Mouse (Mus musculus) C2C12 (cell line): ENCODE results near the gene Frmd8. TPM values are rescaled to one million over a fixed set of nuclear protein-coding genes. Genes with fewer than 3 reads are reported as not detected.
A peak's percentile ranks its signal among the peaks of the same experiment; 100 is the strongest.

ENCODE experiments used
- H3K27me3 ChIP-seq: one replicate; pipeline ENCODE4 v1.6.1; 2011; ENCODE audit not compliant: control insufficient read depth, insufficient read depth, insufficient read length
- H3K36me3 ChIP-seq: one replicate; pipeline ENCODE4 v1.6.1; 2011; ENCODE audit not compliant: control insufficient read depth, insufficient read depth
- H3K4me3 ChIP-seq: one replicate; pipeline ENCODE4 v1.5.1; 2011; ENCODE audit warnings: mild to moderate bottlenecking, control low read depth; ENCODE audit not compliant: poor library complexity, insufficient read depth, severe bottlenecking
- H3K79me2 ChIP-seq: one replicate; pipeline ENCODE4 v1.6.1; 2011; ENCODE audit not compliant: control insufficient read depth, insufficient read depth
- H3K79me3 ChIP-seq: one replicate; pipeline ENCODE4 v1.6.1; 2011; ENCODE audit warnings: low read depth, control low read depth
- H3ac ChIP-seq: one replicate; pipeline ENCODE3; 2011; ENCODE audit warnings: low read depth; ENCODE audit not compliant: control insufficient read depth, insufficient read length
- CEBPB ChIP-seq: IDR thresholded peaks from one replicate; pipeline ENCODE4 v1.6.1; 2011; ENCODE audit warnings: low read depth, mild to moderate bottlenecking, control low read depth, moderate library complexity
- CTCF ChIP-seq: IDR thresholded peaks from one replicate; pipeline ENCODE4 v1.5.1; 2011; ENCODE audit not compliant: control insufficient read depth, insufficient read depth, insufficient read length
- FOSL1 ChIP-seq: IDR thresholded peaks from one replicate; pipeline ENCODE4 v1.8.0; 2011; ENCODE audit warnings: mild to moderate bottlenecking, low read length; ENCODE audit not compliant: poor library complexity, insufficient read depth, severe bottlenecking
- MAX ChIP-seq: IDR thresholded peaks from one replicate; pipeline ENCODE4 v1.6.1; 2011; ENCODE audit warnings: mild to moderate bottlenecking, control low read depth
- MYOD1 ChIP-seq: IDR thresholded peaks from one replicate; pipeline ENCODE4 v1.6.1; 2011; ENCODE audit warnings: low read depth; ENCODE audit not compliant: control insufficient read depth, insufficient read length
- MYOG ChIP-seq: IDR thresholded peaks from one replicate; pipeline ENCODE4 v1.6.1; 2011; ENCODE audit not compliant: control insufficient read depth, insufficient read length; ENCODE audit errors: extremely low read depth
- USF1 ChIP-seq: IDR thresholded peaks from one replicate; pipeline ENCODE4 v1.6.1; 2011; ENCODE audit warnings: low read depth, mild to moderate bottlenecking, control low read depth, moderate library complexity
- long read RNA-seq, 2 experiments: library from polyadenylated mRNA; unstranded; transcript quantifications; one replicate each; pipeline ENCODE4 v2.0.0; 2019 to 2020
- polyA plus RNA-seq: library from polyadenylated mRNA; unstranded; fragments of >200 nt; fragmentation: generic; extraction: Trizol; gene quantifications from one replicate; pipeline ENCODE4 v1.2.1, GENCODE M21; 2012; ENCODE audit warnings: missing spikeins

Frmd8 gene
- 44.1 TPM for polyA plus RNA-seq
- long read RNA-seq, experiment 1, full-length matches to known transcripts, result 51 of 75 reads
- long read RNA-seq, experiment 1, partial matches to known transcripts, result 5 of 75 reads
- long read RNA-seq, experiment 1, other reads (novel, unspliced or antisense), result 19 of 75 reads
- long read RNA-seq, experiment 2, full-length matches to known transcripts, result 577 of 738 reads
- long read RNA-seq, experiment 2, partial matches to known transcripts, result 21 of 738 reads
- long read RNA-seq, experiment 2, other reads (novel, unspliced or antisense), result 140 of 738 reads

GRCm38 (mm10) chr19:5874969-5875480 is at the start of gene Frmd8:
Gene Frmd8, minus strand, starts transcription at chr19:5875274.
- Histone ChIP-seq H3ac (peak within 1 kb of the TSS; percentile 76), H3K79me3 (peaks cover 9% of the 10 kb centered on the region), H3K36me3 (peaks cover 16% of the 10 kb centered on the region), H3K4me3 (peak within 1 kb of the TSS; percentile 66), H3K79me2 (peaks cover 44% of the 10 kb centered on the region), H3K27me3 (no peaks in the 10 kb centered on the region)
- TF ChIP-seq CEBPB (no peak), CTCF (no peak), FOSL1 (no peak), MAX (no peak), USF1 (no peak), MYOG (no peak), MYOD1 (no peak)

DNA sequence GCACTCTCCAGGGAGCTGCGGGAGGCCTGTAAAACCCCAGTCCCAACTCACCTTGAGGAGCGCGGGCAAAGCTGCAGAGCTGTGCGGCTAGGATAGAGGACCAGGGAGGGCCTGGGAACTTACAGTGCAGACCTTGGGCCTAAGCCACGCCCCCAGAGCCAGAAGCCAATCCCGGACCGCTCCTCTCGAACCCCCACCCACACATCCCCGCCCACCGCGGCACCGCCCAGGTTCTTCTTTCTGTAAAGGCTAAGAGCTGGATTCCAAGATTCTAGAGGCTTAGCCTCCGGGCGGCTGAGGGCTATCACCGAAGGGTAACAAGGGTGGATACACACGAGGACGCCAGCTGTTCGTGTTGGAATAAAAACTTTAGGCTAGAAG is 49.6 kb upstream of the Frmd8 start, which contains the start of gene Cdc42ep2:
Cdc42ep2 (minus strand) TSS at position 104 of the 381 bp plus-strand sequence.
- Histone ChIP-seq H3K4me3 (peak within 1 kb of the TSS; percentile 46), H3K27me3 (no peaks in the 10 kb centered on the region), H3K36me3 (no peaks in the 10 kb centered on the region), H3K79me2 (peaks cover 6% of the 10 kb centered on the region), H3ac (peak within 1 kb of the TSS; percentile 52), H3K79me3 (no peaks in the 10 kb centered on the region)
- TF ChIP-seq MYOG (no peak), CTCF (no peak), CEBPB (no peak), USF1 (no peak), MAX (no peak), MYOD1 (no peak), FOSL1 (no peak)

- peak overlapping the region; percentile 46 for H3K4me3 ChIP-seq
Observed at GRCm38 (mm10) chr19:5923990-5924712, 49.1 kb upstream of the Frmd8 start.

GRCm38 (mm10) chr19:5922963-5923362 is 47.9 kb upstream of the Frmd8 start:
- Histone ChIP-seq H3K36me3 (peaks cover 5% of the 10 kb centered on the region), H3ac (no peak overlapping the region), H3K4me3 (no peak overlapping the region), H3K79me3 (peaks cover 1% of the 10 kb centered on the region), H3K79me2 (peaks cover 6% of the 10 kb centered on the region), H3K27me3 (no peaks in the 10 kb centered on the region)
- TF ChIP-seq MAX (no peak), FOSL1 (no peak), MYOD1 (no peak), CEBPB (no peak), MYOG (no peak), CTCF (no peak), USF1 (no peak)

More at GRCm38 (mm10) chr19:5923990-5924712, 49.1 kb upstream of the Frmd8 start:
- Histone ChIP-seq H3K79me2 (peaks cover 6% of the 10 kb centered on the region), H3K79me3 (peaks cover 1% of the 10 kb centered on the region), H3K27me3 (no peaks in the 10 kb centered on the region), H3K36me3 (no peaks in the 10 kb centered on the region), H3ac (peak overlapping the region; percentile 52)
- TF ChIP-seq CEBPB (peak; percentile 58), MYOG (no peak), MAX (peak; percentile 57), FOSL1 (no peak), MYOD1 (no peak), CTCF (peak; percentile 86), USF1 (no peak)

GRCm38 (mm10) chr19:5922119-5922942 is 47.3 kb upstream of the Frmd8 start:
- H3K27me3 ChIP-seq, result no peaks in the 10 kb centered on the region
- H3ac ChIP-seq, result no peak overlapping the region
- peaks cover 6% of the 10 kb centered on the region for H3K36me3 ChIP-seq
- H3K79me3 ChIP-seq, result peaks cover 1% of the 10 kb centered on the region
- TF ChIP-seq CTCF, result no peak
- no peak for TF ChIP-seq MYOD1
- TF ChIP-seq MAX, result no peak
- no peak for TF ChIP-seq MYOG
- no peak for TF ChIP-seq FOSL1
- TF ChIP-seq CEBPB, result no peak
- no peak overlapping the region for H3K4me3 ChIP-seq
- peaks cover 6% of the 10 kb centered on the region for H3K79me2 ChIP-seq
